Mouse (Mus musculus): Measurements from ENCODE around the gene Enpp5.

DNA sequence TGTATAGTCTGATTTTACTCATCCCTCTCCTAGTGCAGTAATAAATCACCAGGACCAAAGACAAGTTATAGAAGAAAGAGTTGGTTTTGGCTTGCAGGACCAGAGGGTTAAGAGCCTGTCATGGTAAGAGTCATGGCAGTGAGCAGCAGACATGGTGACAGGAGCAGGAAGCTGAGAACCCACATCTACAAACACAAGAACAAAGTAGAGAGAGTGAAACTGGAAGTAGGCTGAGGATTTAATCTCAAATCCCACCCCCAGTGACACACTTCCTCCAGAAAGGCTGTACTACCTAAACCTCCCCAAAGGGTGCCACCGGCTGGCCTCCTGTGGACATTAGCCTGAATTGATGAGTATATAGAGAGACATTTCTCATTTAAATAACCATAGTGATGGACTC is 17.8 kb upstream of the Enpp5 start:
- no peak for TF ChIP-seq CTCF (IDR thresholded peaks at IDR 0.05; ENCODE audit: low read depth)
- TF ChIP-seq EP300 (optimal IDR thresholded peaks at IDR 0.05) = no peak

Data from stomach, postnatal 0 days (tissue).